Mouse (Mus musculus) bone marrow, adult 2 months (tissue): ENCODE data around the gene Colgalt2. TPM values are rescaled to one million over a fixed set of nuclear protein-coding genes. Genes with fewer than 3 reads are reported as not detected.

Experiments
- H3K27ac ChIP-seq: fragments of 200-500 bp; 2 replicates; pipeline ENCODE4 v1.5.1; 2012; ENCODE audit warnings: low read depth, mild to moderate bottlenecking, control low read depth, inconsistent platforms, low read length; ENCODE audit not compliant: control insufficient read depth, poor library complexity, insufficient read depth
- H3K4me1 ChIP-seq: fragments of 200-500 bp; 2 replicates; pipeline ENCODE4 v1.6.1; 2011; ENCODE audit warnings: low read length; ENCODE audit not compliant: control insufficient read depth, insufficient read depth
- H3K4me3 ChIP-seq: fragments of 200-500 bp; replicated peaks from 2 replicates; pipeline ENCODE3; 2011; ENCODE audit warnings: mild to moderate bottlenecking, low read depth, low read length, control low read depth; ENCODE audit not compliant: control insufficient read depth
- CTCF ChIP-seq: fragments of 200-500 bp; IDR thresholded peaks from 2 replicates; pipeline ENCODE4 v1.5.1; 2011; ENCODE audit warnings: low read length, control low read depth; ENCODE audit not compliant: control insufficient read depth, insufficient read depth
- POLR2A ChIP-seq: fragments of 200-500 bp; IDR thresholded peaks from 2 replicates; pipeline ENCODE4 v1.6.1; 2011; ENCODE audit warnings: low read depth, mild to moderate bottlenecking, control low read depth, low read length, borderline replicate concordance; ENCODE audit not compliant: control insufficient read depth
- WGBS: fragments of 180-500 bp; shearing (Covaris S2); methylation state at CpG from one replicate; pipeline ENCODE4 v1.1.7; 2018; 5-methylcytosine and 5-hydroxymethylcytosine counted together
- polyA plus RNA-seq: library from polyadenylated mRNA; stranded (reverse); fragments of >200 nt; gene quantifications from 2 replicates; pipeline ENCODE4 v1.2.4, GENCODE M21; 2011; ENCODE audit warnings: low replicate concordance; ENCODE audit not compliant: missing spikeins, insufficient read depth, insufficient read length

The Colgalt2 gene
- polyA plus RNA-seq, 1 experiment: 0.60 TPM

- Histone ChIP-seq H3K4me3 (no peak overlapping the region), H3K27ac (no peak overlapping the region), H3K4me1 (peaks cover 5% of the 10 kb centered on the region; the same call in 1 of the 2 replicates)
- 86% methylated on average over 9 of the region's 9 CpGs for WGBS
- no peak for TF ChIP-seq CTCF
- no peak for TF ChIP-seq POLR2A
Measured at GRCm38 (mm10) chr1:152526154-152526553, 126.5 kb downstream of the Colgalt2 start.

- TF ChIP-seq CTCF (no peak), POLR2A (no peak)
- Histone ChIP-seq H3K27ac (no peak overlapping the region), H3K4me1 (peaks cover 7% of the 10 kb centered on the region; the same call in 1 of the 2 replicates), H3K4me3 (no peak overlapping the region)
- WGBS: 73% methylated on average over 6 of the region's 6 CpGs
Measured at GRCm38 (mm10) chr1:152528214-152528613, 128.6 kb downstream of the Colgalt2 start.

- TF ChIP-seq POLR2A: no peak
- TF ChIP-seq CTCF: no peak
- WGBS: 6% methylated on average over 3 of the region's 3 CpGs
- no peak overlapping the region for H3K27ac ChIP-seq
- H3K4me1 ChIP-seq: peaks cover 7% of the 10 kb centered on the region; the same call in 1 of the 2 replicates
- no peak overlapping the region for H3K4me3 ChIP-seq
Measured at GRCm38 (mm10) chr1:152528778-152529177, 129.1 kb downstream of the Colgalt2 start.

GRCm38 (mm10) chr1:152531498-152531897 is 131.9 kb downstream of the Colgalt2 start:
- WGBS: 60% methylated on average over 15 of the region's 15 CpGs
- Histone ChIP-seq H3K4me1 (peaks cover 7% of the 10 kb centered on the region; the same call in 1 of the 2 replicates), H3K4me3 (no peak overlapping the region), H3K27ac (no peak overlapping the region)
- no peak for TF ChIP-seq CTCF

- WGBS: 83% methylated on average over 7 of the region's 7 CpGs
- no peak for TF ChIP-seq POLR2A
- no peak for TF ChIP-seq CTCF
- Histone ChIP-seq H3K4me3 (no peak overlapping the region), H3K4me1 (peaks cover 2% of the 10 kb centered on the region; the same call in 1 of the 2 replicates), H3K27ac (no peak overlapping the region)
Measured at GRCm38 (mm10) chr1:152534531-152534930, 134.9 kb downstream of the Colgalt2 start.

GRCm38 (mm10) chr1:152536416-152537018 is 136.9 kb downstream of the Colgalt2 start:
- no peak overlapping the region for H3K27ac ChIP-seq

GRCm38 (mm10) chr1:152537186-152537585 is 137.6 kb downstream of the Colgalt2 start:
- H3K4me3 ChIP-seq: no peak overlapping the region
- no peak overlapping the region for H3K27ac ChIP-seq
- no peaks in the 10 kb centered on the region; the same call in 1 of the 2 replicates for H3K4me1 ChIP-seq
- 92% methylated on average over 13 of the region's 13 CpGs for WGBS
- TF ChIP-seq CTCF (no peak), POLR2A (no peak)

More at GRCm38 (mm10) chr1:152536416-152537018, 136.9 kb downstream of the Colgalt2 start:
- Histone ChIP-seq H3K4me1 (peaks cover 2% of the 10 kb centered on the region; the same call in 1 of the 2 replicates), H3K4me3 (no peak overlapping the region)
- 72% methylated on average over 16 of the region's 16 CpGs for WGBS
- TF ChIP-seq POLR2A: no peak

GRCm38 (mm10) chr1:152538817-152539216 is 139.2 kb downstream of the Colgalt2 start:
- TF ChIP-seq POLR2A: no peak
- TF ChIP-seq CTCF: no peak
- Histone ChIP-seq H3K4me3 (no peak overlapping the region), H3K4me1 (no peaks in the 10 kb centered on the region; the same call in 1 of the 2 replicates), H3K27ac (no peak overlapping the region)
- 83% methylated on average over 4 of the region's 4 CpGs for WGBS
